ENCODE assay signal across 8 mouse cellular contexts in the genomic region with DNA sequence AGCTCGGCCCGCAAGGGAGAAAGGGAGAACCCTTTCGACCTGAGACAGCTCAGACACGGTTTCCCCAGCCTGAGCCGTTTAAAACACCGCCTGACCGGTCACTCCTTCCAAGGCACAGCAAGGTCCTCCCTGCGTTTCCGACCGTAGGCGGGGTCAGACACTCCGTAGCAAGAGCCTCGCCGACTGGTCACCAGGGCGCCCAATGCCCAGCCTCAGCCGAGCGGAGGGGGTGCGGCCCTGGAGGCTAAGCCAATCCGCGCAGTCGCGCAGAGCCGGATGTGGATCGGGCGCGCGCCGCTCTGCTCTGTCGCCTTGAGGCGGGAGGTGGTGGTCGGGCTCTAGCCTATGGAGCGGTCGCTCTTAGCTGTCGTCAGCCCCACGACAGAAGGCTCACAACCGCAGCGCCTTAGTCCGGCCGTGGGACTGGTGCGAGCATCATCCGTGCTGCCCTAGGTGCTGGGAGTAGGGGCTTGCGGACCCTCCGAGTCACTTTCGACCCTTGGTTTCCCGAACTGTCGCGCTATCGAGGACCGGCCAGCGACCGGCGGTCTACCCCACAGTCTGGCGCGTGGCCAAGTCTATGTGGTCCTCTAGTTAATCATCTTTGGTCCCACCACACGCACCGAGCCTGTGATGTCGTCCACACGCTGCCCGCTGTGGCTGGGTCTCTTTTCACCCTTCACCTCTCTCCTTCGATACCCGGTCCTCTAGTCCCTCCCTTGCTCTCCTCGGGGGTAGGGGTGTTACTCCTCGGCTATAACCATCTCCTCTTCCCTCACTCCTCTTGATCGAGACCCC. TPM values are rescaled to one million over a fixed set of nuclear protein-coding genes. Genes with fewer than 3 reads are reported as not detected.
DNase-seq lines count a peak whose midpoint lies in the region; ATAC-seq and TF ChIP-seq lines count a peak whose summit lies in the region.

A gene (minus strand): TSS at position 193 of the 798 bp plus-strand sequence.

- H3K4me1 ChIP-seq in cortical plate, adult 2 months (ENCODE audit: control insufficient read depth, insufficient read depth, low read length): no peaks in the 10 kb centered on the region; the same call in 1 of the 2 replicates
- peaks cover 42% of the 10 kb centered on the region for H3K4me1 ChIP-seq in megakaryocyte, embryonic 14.5 days

- ATAC-seq in activated CD4-positive, CD25-positive, alpha-beta regulatory T cell, adult 4 months: peak; percentile 92

- peak within 1 kb of the TSS; percentile 74 for H3K4me3 ChIP-seq in cortical plate, adult 2 months (ENCODE audit: insufficient read depth, low read length)
- peak within 1 kb of the TSS; percentile 97 for H3K4me3 ChIP-seq in megakaryocyte, embryonic 14.5 days (replicated peaks)

- H3K9me3 ChIP-seq in megakaryocyte, embryonic 14.5 days: no peaks in the 10 kb centered on the region

- TF ChIP-seq CTCF in cortical plate, adult 2 months (IDR thresholded peaks at IDR 0.05; ENCODE audit: extremely low read depth, insufficient read depth, low read length): no peak

- H3K27me3 ChIP-seq in megakaryocyte, embryonic 14.5 days (replicated peaks): no peaks in the 10 kb centered on the region

- H3K36me3 ChIP-seq in megakaryocyte, embryonic 14.5 days (replicated peaks; ENCODE audit: low read length): peaks cover 36% of the 10 kb centered on the region

- DNase-seq in gastrocnemius, adult 8-10 months (ENCODE audit: low spot score in 2 of 2): peak; percentile 91 to 96
- DNase-seq in hindlimb bud, embryonic 11.5 days (ENCODE audit: extremely low spot score, low read depth, low spot score): peak; percentile 82
- peak; percentile 84 to 98 for DNase-seq in left cerebral cortex, adult 8-10 months (ENCODE audit: low spot score in 2 of 2)
- DNase-seq in right cerebral cortex, postnatal 10 days (ENCODE audit: low spot score in 2 of 2): peak; percentile 99
- peak; percentile 86 for DNase-seq in urinary bladder, postnatal 25 days (ENCODE audit: low spot score)

- H3K27ac ChIP-seq in cortical plate, adult 2 months (ENCODE audit: insufficient read depth, low read length): peak within 1 kb of the TSS; percentile 57

- TF ChIP-seq POLR2A in cortical plate, adult 2 months (IDR thresholded peaks at IDR 0.05; ENCODE audit: extremely low read depth, insufficient read depth, low read length): peak; percentile 91

RNA-seq across cellular contexts. Expression of the gene that starts here (rescaled TPM):
- 100 to 1,000 TPM; 102 to 124 TPM for polyA plus RNA-seq in activated CD4-positive, CD25-positive, alpha-beta regulatory T cell, adult 4 months (2017; shearing (Covaris generic))
- polyA plus RNA-seq in cortical plate, adult 2 months (2012; rRNA removed): 137 TPM in 2 replicates
- 10 to 100 TPM; 33.0 to 39.9 (median 34.9) TPM for total RNA-seq in gastrocnemius, adult 8-10 months (2022)
- total RNA-seq in left cerebral cortex, adult 8-10 months (2022): 10 to 100 TPM; 73.6 to 77.5 (median 75.6) TPM
- polyA plus RNA-seq in megakaryocyte, embryonic 14.5 days (2012; ENCODE audit: insufficient read depth, low replicate concordance): 26.6 and 65.1 TPM in 2 replicates

Comparison
In these comparisons a context has a peak if more than half of its experiments do, and no peak if none do; other contexts are left out.
1. Peak in every context shown above with its lines: DNase-seq, ATAC-seq, H3K4me3 ChIP-seq and H3K27ac ChIP-seq.